Mouse (Mus musculus): ENCODE measurements around the gene Galnt13. TPM values are rescaled to one million over a fixed set of nuclear protein-coding genes. Genes with fewer than 3 reads are reported as not detected.

Galnt13 gene
- polyA plus RNA-seq, 1 experiment: 27.5 TPM

DNA sequence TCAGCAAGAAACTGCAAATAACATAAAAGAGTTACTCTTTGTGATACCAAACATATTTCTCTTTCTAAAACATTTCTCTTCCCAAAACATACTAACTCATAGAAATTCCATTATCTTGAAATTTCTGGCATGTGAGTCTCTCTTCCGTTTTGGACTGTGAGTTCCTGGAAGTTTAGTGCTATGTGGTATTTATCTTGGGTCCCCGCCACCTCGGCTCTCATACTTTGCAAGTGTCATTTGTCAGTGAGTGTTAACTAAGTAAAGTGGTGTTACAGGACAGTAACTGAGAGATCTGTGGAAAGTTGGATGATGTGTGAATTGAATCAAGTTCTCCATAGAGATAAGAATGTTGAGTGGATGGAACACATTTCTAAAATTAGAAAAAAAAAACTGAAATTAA is 728.7 kb downstream of the Galnt13 start:
- 79% methylated on average over 3 of the region's 3 CpGs for WGBS
- no peak overlapping the region for H3K4me3 ChIP-seq (replicated peaks; ENCODE audit: insufficient read depth, low read depth, low read length)
- no peak for DNase-seq
- H3K27ac ChIP-seq (ENCODE audit: insufficient read depth, low read length): no peak overlapping the region
- TF ChIP-seq CTCF (IDR thresholded peaks at IDR 0.05; ENCODE audit: borderline replicate concordance, insufficient read depth, low read depth, low read length): no peak
- TF ChIP-seq POLR2A (IDR thresholded peaks at IDR 0.05; ENCODE audit: borderline replicate concordance, insufficient read depth, low read length): no peak
- H3K4me1 ChIP-seq (ENCODE audit: control insufficient read depth, insufficient read depth, low read length): no peaks in the 10 kb centered on the region
- no peaks in the 10 kb centered on the region for H3K27me3 ChIP-seq (ENCODE audit: control insufficient read depth, insufficient read depth, low read length)
